Mouse (Mus musculus) thymus, adult 18-20 months (tissue): ENCODE measurements around the gene Rpgrip1l.
A peak's percentile ranks its signal among the peaks of the same experiment; 100 is the strongest.

ENCODE experiments used
- DNase-seq, 2 experiments: peaks; one replicate each; pipeline ENCODE4 v3.0.0; 2022; ENCODE audit warnings: mixed read lengths in 2 of 2

Rpgrip1l gene

DNA sequence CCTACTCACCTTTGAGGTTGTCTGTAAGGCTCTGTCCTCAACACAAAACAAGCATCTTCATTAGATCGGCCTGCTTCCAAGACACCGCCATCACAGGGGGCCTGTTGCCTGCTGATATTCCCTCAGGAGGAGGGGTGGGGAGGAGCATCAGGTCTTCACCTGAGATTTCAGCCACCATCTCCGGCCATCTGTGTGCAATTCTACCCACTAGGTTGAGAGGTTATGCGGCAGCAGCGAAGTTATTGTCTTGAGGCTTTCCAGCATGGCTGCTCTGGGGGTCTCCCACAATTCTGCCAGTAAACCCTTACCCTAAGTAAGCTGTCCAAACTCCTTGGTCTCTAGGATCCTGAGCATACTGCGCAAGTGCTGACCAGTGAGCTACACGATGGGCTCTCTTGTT, 113.2 kb downstream of the Rpgrip1l start, which contains the start of gene Aktip:
TSS of gene Aktip (minus strand) at position 101 of the 400 bp plus-strand sequence.
- no peak for DNase-seq

- DNase-seq: no peak
Observed at GRCm38 (mm10) chr8:91198036-91198435, 115.0 kb downstream of the Rpgrip1l start.

DNA sequence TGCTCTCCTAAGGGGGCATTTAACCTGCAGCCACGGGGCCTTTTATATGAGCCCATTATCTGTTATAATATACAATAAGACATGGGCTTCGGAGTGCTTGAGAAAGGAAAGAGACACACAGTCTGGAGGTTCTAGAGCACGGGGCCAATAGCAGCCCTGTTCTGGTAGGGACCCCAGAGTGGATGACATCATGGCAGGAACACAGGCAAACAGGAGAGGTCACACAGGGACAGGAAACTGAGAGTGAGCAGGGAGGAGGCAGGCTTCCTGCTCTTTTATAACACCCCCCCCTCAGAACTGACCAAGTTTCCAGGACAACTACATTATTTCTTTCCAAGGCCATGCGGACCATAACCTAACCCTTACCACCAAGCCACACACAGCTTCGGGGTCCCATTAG, 115.8 kb downstream of the Rpgrip1l start:
- peak in 1 of 2 experiments; percentile 19 for DNase-seq

- DNase-seq: no peak
Observed at GRCm38 (mm10) chr8:91196661-91197060, 116.4 kb downstream of the Rpgrip1l start.

DNA sequence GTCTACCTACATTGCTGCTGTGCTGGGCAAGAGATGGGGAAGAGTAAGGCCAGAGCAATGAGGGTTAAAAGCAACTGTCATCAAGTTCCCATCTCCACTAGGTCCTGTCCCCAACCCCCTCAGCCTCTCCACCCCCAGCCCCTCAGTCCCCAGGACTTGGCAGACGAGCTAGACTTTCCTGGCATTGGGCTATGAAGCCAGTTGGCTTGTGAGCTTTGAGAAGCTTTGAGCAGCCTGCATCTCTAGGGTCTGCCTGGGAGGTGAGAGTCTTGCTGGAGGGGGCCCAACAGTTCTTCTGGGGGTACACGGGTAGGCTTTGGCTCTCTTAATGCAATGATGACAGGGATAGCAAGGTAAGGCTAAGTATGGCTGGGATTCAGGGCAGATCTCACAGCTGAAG, 119.0 kb downstream of the Rpgrip1l start:
- DNase-seq: no peak

DNA sequence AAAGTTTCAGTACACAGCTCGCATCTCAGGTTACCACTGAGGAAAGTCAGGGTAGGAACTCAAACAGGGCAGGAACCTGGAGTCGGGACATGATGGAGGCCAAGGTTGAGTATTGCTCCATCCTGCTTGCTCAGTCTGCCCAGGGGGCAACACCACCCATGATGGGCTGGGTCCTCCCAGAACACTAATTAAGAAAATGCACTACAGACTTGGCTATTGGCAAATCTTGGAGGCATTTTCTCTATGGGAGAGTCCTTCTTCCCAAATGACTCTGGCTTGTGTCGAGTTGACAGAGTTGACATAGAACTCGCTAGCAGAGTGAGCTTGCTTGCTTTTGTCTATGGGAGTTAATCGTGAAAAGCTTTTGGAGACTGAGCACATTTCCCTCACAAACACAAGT, 120.1 kb downstream of the Rpgrip1l start:
- DNase-seq: no peak

DNA sequence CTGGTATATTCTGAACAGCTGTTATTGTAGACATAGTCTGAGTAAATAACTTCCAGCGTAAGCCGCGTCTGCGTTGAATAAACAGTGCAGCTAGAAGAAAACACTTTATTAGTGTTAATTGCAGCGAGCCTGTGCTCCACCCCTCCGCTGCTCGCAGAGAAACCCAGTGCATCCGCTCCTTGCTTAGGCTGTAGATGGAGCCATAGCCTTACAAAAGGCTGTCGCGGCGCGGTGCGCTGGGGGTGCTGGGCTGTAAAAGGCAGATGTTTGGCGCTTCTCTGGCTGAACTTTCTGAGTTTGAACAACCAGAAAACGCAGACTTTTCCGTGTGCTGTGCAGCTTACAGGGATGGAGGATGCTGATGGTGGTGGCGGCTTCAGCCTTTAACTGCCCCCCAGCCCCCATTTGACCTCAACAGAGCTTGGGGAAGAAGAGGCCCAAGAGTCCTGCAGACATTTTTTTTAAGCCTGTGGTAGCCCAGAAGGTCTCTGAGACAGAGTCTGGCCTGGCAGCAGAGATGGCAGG, 122.2 kb downstream of the Rpgrip1l start:
- peak; percentile 36 to 51 for DNase-seq

DNA sequence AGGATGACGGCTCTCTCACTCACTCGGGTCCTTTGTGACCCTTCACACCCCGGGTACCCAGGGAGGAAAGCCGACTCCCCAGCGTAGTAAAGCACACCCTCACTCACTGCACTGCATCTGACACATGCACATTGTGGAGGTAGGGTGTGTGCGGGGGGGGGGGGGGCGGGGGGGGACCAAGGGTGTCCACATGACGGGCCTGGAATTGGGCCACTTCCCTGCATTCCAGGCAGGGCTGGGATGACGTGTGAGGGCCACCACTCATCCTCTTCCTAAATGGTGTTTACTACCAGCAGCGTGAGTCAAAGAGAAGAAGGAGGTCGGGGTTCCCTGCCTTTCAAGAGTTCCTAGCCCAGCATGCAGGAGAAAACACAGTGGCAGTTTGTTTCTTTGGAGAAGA, 124.9 kb downstream of the Rpgrip1l start:
- no peak for DNase-seq

- DNase-seq: peak; percentile 35 to 38
Observed at GRCm38 (mm10) chr8:91186372-91186771, 126.7 kb downstream of the Rpgrip1l start.

DNA sequence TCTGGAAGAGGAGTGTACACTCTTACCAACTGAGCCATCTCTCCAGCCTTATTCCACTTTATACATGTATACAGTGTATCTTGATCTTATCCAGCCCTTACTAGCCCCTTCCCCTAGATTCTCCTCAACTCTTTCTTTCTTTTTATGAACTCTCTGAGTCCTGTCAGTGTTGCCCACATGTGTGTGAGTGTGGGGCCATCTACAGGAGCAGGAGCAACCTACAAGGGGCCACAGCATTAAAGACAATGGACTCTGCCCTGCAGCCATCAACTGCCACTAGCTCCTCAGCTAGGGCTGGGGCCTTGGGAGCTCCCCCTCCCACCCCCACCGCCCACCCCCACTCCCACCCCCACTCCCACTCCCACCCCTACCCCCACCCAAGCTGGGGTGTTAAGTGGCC, 135.4 kb downstream of the Rpgrip1l start:
- no peak for DNase-seq

DNA sequence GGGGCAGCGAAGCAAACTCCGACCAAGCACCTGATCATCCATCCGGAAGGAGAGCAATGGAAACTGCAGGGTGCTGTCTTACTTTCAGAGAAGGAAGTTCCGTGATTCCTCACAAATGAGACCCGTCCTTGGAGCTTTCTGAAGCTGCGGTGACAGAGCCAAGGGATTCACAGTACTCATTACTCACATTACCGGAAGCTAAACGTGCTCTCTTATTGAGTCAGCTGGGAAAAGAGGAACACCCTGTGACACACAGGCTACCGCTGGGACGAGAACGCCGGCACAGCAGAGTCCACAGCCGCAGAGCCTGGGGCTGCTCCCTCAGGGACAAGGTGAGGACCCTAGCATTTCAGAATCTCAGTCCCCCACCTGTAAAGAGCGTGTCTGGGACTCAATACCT, 136.9 kb downstream of the Rpgrip1l start:
- no peak for DNase-seq

DNA sequence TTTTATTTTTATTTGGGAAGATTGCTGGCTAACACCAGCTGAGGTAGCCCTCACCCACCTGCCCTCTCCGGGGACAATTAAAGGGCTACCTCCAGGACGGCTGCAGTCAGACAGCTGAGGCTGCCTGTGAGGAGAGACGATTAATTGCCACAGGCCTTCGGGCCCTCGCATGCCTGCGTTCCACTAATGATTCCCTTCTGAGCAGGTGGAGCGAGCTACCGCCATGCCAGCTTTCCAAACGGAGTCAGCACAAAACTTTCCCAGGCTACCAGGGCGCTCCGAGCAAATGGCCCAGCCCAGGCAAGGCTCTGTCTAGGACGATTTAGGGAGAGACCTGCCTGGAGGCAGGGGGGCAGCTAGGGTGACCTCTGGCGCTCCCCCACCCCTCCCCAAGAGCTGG, 141.5 kb downstream of the Rpgrip1l start:
- DNase-seq: no peak

GRCm38 (mm10) chr8:91170914-91171313, 142.1 kb downstream of the Rpgrip1l start:
- DNase-seq: no peak

- no peak for DNase-seq
Observed at GRCm38 (mm10) chr8:91170152-91170551, 142.9 kb downstream of the Rpgrip1l start.
